Comparison of ENCODE assay signal across 8 mouse cellular contexts in the genomic region with DNA sequence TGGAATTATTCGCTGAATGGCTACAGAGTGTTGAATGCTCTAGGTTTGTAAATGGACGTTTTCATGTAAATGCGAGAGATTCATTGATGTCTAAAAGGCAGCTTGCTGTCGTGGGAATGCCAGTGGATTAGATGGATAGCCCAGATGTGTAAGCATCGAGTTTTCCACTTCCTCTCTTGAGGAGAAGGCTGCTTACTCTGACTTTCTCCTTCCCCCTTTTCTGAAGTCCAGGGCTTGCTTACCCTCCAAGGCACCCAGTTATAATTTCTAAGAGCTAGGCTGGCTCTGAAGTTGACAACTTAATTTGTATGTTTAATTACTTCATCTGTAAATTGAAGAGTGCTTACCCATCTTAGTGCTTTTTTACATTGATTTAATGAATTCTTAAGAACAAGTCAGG. TPM values are rescaled to one million over a fixed set of nuclear protein-coding genes. Genes with fewer than 3 reads are reported as not detected.
DNase-seq lines count a peak whose midpoint lies in the region; ATAC-seq and TF ChIP-seq lines count a peak whose summit lies in the region.

No protein-coding gene starts in this region.

- H3K9ac ChIP-seq in kidney, embryonic 14.5 days (ENCODE audit: low read depth, low read length): peak overlapping the region; percentile 86; the same call in 1 of the 2 replicates
- H3K9ac ChIP-seq in hindbrain, embryonic 13.5 days: peak overlapping the region; percentile 90
- peak overlapping the region; percentile 67; the same call in 1 of the 2 replicates for H3K9ac ChIP-seq in midbrain, embryonic 15.5 days

- H3K27ac ChIP-seq in kidney, embryonic 14.5 days (ENCODE audit: low read depth, low read length): no peak overlapping the region
- H3K27ac ChIP-seq in hindbrain, embryonic 13.5 days: no peak overlapping the region
- no peak overlapping the region for H3K27ac ChIP-seq in midbrain, embryonic 15.5 days

- no peaks in the 10 kb centered on the region; the same call in 1 of the 2 replicates for H3K36me3 ChIP-seq in kidney, embryonic 14.5 days (ENCODE audit: control insufficient read depth, insufficient read depth, low read length)
- no peaks in the 10 kb centered on the region for H3K36me3 ChIP-seq in hindbrain, embryonic 13.5 days
- H3K36me3 ChIP-seq in midbrain, embryonic 15.5 days (replicated peaks): no peaks in the 10 kb centered on the region

- 20% methylated on average over 5 of the region's 5 CpGs for WGBS in kidney, embryonic 14.5 days
- WGBS in hindbrain, embryonic 13.5 days: 26% methylated on average over 5 of the region's 5 CpGs
- WGBS in midbrain, embryonic 15.5 days: 19% methylated on average over 5 of the region's 5 CpGs

- no peak for DNase-seq in kidney, postnatal 14 days
- DNase-seq in brain, embryonic 14.5 days (ENCODE audit: low read depth): peak; percentile 27
- DNase-seq in thymus, adult 18-20 months: no peak
- DNase-seq in spleen, postnatal 4 days (ENCODE audit: low spot score in 2 of 2): no peak
- no peak for DNase-seq in ovary, postnatal 10 days (ENCODE audit: low spot score)

- TF ChIP-seq CTCF in brain, embryonic 14.5 days (IDR thresholded peaks at IDR 0.05; ENCODE audit: borderline replicate concordance, extremely low read depth, insufficient read depth, insufficient read length): no peak

- H3K27me3 ChIP-seq in kidney, embryonic 14.5 days (ENCODE audit: control insufficient read depth, insufficient read depth, low read length): no peaks in the 10 kb centered on the region
- no peaks in the 10 kb centered on the region for H3K27me3 ChIP-seq in hindbrain, embryonic 13.5 days
- H3K27me3 ChIP-seq in midbrain, embryonic 15.5 days (replicated peaks): no peaks in the 10 kb centered on the region

- TF ChIP-seq POLR2A in brain, embryonic 14.5 days (IDR thresholded peaks at IDR 0.05; ENCODE audit: borderline replicate concordance, extremely low read depth, insufficient read depth, insufficient read length, poor library complexity, severe bottlenecking): no peak

- no peaks in the 10 kb centered on the region for H3K9me3 ChIP-seq in kidney, embryonic 14.5 days (ENCODE audit: control insufficient read depth, low read length)
- no peaks in the 10 kb centered on the region for H3K9me3 ChIP-seq in hindbrain, embryonic 13.5 days
- no peaks in the 10 kb centered on the region for H3K9me3 ChIP-seq in midbrain, embryonic 15.5 days

- peaks cover 10% of the 10 kb centered on the region for H3K4me1 ChIP-seq in kidney, embryonic 14.5 days (ENCODE audit: control insufficient read depth, insufficient read depth, low read length)
- H3K4me1 ChIP-seq in hindbrain, embryonic 13.5 days (replicated peaks): peaks cover 33% of the 10 kb centered on the region
- H3K4me1 ChIP-seq in midbrain, embryonic 15.5 days: peaks cover 23% of the 10 kb centered on the region

- H3K4me2 ChIP-seq in kidney, embryonic 14.5 days (replicated peaks; ENCODE audit: low read depth, low read length): peak overlapping the region; percentile 67
- H3K4me2 ChIP-seq in hindbrain, embryonic 13.5 days: peak overlapping the region; percentile 78
- H3K4me2 ChIP-seq in midbrain, embryonic 15.5 days: peak overlapping the region; percentile 76

- peak overlapping the region; percentile 87 for H3K4me3 ChIP-seq in kidney, embryonic 14.5 days (ENCODE audit: low read length)
- peak overlapping the region; percentile 78 for H3K4me3 ChIP-seq in hindbrain, embryonic 13.5 days
- peak overlapping the region; percentile 57 for H3K4me3 ChIP-seq in midbrain, embryonic 15.5 days

- ATAC-seq in kidney, embryonic 14.5 days (ENCODE audit: low FRiP score, low TSS enrichment): no peak
- no peak for ATAC-seq in hindbrain, embryonic 13.5 days (ENCODE audit: low FRiP score)
- ATAC-seq in midbrain, embryonic 15.5 days (replicated peaks): no peak

RNA-seq across cellular contexts. Expression of a gene that starts 1.3 kb away (rescaled TPM):
- 54.6 and 78.2 TPM in 2 replicates for polyA plus RNA-seq in kidney, embryonic 14.5 days (2014; fragmentation: Nextera tagmentation; extraction: Ambion mirVana)
- polyA plus RNA-seq in brain, embryonic 14.5 days (2012; rRNA removed): 49.3 and 56.1 TPM in 2 replicates
- polyA plus RNA-seq in hindbrain, embryonic 13.5 days (2015; fragmentation: Nextera tagmentation; extraction: Ambion mirVana): 79.1 and 80.4 TPM in 2 replicates
- polyA plus RNA-seq in midbrain, embryonic 15.5 days (2015; fragmentation: Nextera tagmentation; extraction: Ambion mirVana): 70.2 and 74.0 TPM in 2 replicates
